Mouse (Mus musculus) liver, postnatal 0 days (tissue): ENCODE measurements around the gene Ece1.

Source experiments
- CTCF ChIP-seq: sonication (generic); IDR thresholded peaks from 2 replicates; pipeline ENCODE4 v1.5.1; 2016; ENCODE audit warnings: antibody characterized with exemption, low read depth
- EP300 ChIP-seq: IDR thresholded peaks from 2 replicates; pipeline ENCODE4 v1.6.1; 2016; ENCODE audit warnings: antibody characterized with exemption, low read depth, mild to moderate bottlenecking

GRCm38 (mm10) chr4:137822537-137822936 lies 39.5 kb upstream of the Ece1 start:
- TF ChIP-seq CTCF (no peak), EP300 (no peak)
